Mouse (Mus musculus) lung, embryonic 16.5 days (tissue): ENCODE measurements around the gene Rps6ka5. TPM values are rescaled to one million over a fixed set of nuclear protein-coding genes. Genes with fewer than 3 reads are reported as not detected.

ENCODE experiments used
- ATAC-seq: fragments of 200-750 bp; cut with Nextera tagmentation; 2 replicates; pipeline ENCODE4 v1.8.0; 2017; ENCODE audit warnings: low read depth, mild to moderate bottlenecking, moderate library complexity
- H3K27ac ChIP-seq: fragments of 300-500 bp; sonication (generic); 2 replicates; pipeline ENCODE4 v1.5.1; 2014; ENCODE audit warnings: mild to moderate bottlenecking, control low read depth, low read length
- H3K27me3 ChIP-seq: fragments of 300-500 bp; sonication (generic); 2 replicates; pipeline ENCODE4 v1.6.1; 2014; ENCODE audit warnings: low read depth, low read length, mixed read lengths; ENCODE audit not compliant: control insufficient read depth, insufficient read depth
- H3K36me3 ChIP-seq: fragments of 300-500 bp; sonication (generic); 2 replicates; pipeline ENCODE4 v1.6.1; 2014; ENCODE audit warnings: low read length; ENCODE audit not compliant: control insufficient read depth, insufficient read depth
- H3K4me1 ChIP-seq: fragments of 300-500 bp; sonication (generic); replicated peaks from 2 replicates; pipeline ENCODE4 v1.6.1; 2014; ENCODE audit warnings: low read length, mixed read lengths; ENCODE audit not compliant: control insufficient read depth, insufficient read depth
- H3K4me2 ChIP-seq: fragments of 300-500 bp; sonication (generic); 2 replicates; pipeline ENCODE4 v1.6.1; 2014; ENCODE audit warnings: low read depth, low read length, control low read depth
- H3K4me3 ChIP-seq: fragments of 300-500 bp; sonication (generic); 2 replicates; pipeline ENCODE4 v1.5.1; 2014; ENCODE audit warnings: mild to moderate bottlenecking, low read length, control low read depth
- H3K9ac ChIP-seq: fragments of 300-500 bp; sonication (generic); 2 replicates; pipeline ENCODE4 v1.6.1; 2014; ENCODE audit warnings: low read length, control low read depth
- H3K9me3 ChIP-seq: fragments of 300-500 bp; sonication (generic); 2 replicates; pipeline ENCODE4 v1.6.1; 2016; ENCODE audit warnings: low read length; ENCODE audit not compliant: control insufficient read depth
- WGBS: fragments of 180-500 bp; shearing (Covaris S2); extraction: QIAGEN DNeasy Blood & Tissue Kit; methylation state at CpG from one replicate; pipeline ENCODE4 v1.1.7; 2014; 5-methylcytosine and 5-hydroxymethylcytosine counted together
- polyA plus RNA-seq: library from polyadenylated mRNA; unstranded; fragments of >200 nt; fragmentation: Nextera tagmentation; extraction: Ambion mirVana; gene quantifications from 2 replicates; pipeline ENCODE4 v1.2.1, GENCODE M21; 2015

Rps6ka5 gene
- polyA plus RNA-seq, 1 experiment from 2014 or later: 4.3 TPM

GRCm38 (mm10) chr12:100629126-100629920, 97.5 kb downstream of the Rps6ka5 start:
- Histone ChIP-seq H3K27ac (no peak overlapping the region), H3K27me3 (no peaks in the 10 kb centered on the region), H3K4me3 (no peak overlapping the region), H3K9ac (no peak overlapping the region), H3K4me2 (no peak overlapping the region), H3K4me1 (no peaks in the 10 kb centered on the region), H3K9me3 (no peaks in the 10 kb centered on the region), H3K36me3 (no peaks in the 10 kb centered on the region)
- no peak for ATAC-seq
- WGBS: 83% methylated on average over 6 of the region's 6 CpGs

GRCm38 (mm10) chr12:100626991-100627677, 99.6 kb downstream of the Rps6ka5 start:
- H3K9me3 ChIP-seq: no peaks in the 10 kb centered on the region
- no peak overlapping the region for H3K4me3 ChIP-seq
- no peak overlapping the region for H3K27ac ChIP-seq
- no peak for ATAC-seq
- WGBS: 45% methylated on average over 1 of the region's 1 CpGs
- no peaks in the 10 kb centered on the region for H3K36me3 ChIP-seq
- H3K27me3 ChIP-seq: no peaks in the 10 kb centered on the region
- H3K9ac ChIP-seq: no peak overlapping the region
- H3K4me2 ChIP-seq: no peak overlapping the region
- no peaks in the 10 kb centered on the region for H3K4me1 ChIP-seq

GRCm38 (mm10) chr12:100626273-100626990, 100.4 kb downstream of the Rps6ka5 start:
- Histone ChIP-seq H3K4me2 (no peak overlapping the region), H3K27ac (no peak overlapping the region), H3K36me3 (no peaks in the 10 kb centered on the region), H3K27me3 (no peaks in the 10 kb centered on the region), H3K4me1 (no peaks in the 10 kb centered on the region), H3K9me3 (no peaks in the 10 kb centered on the region), H3K4me3 (no peak overlapping the region), H3K9ac (no peak overlapping the region)
- peak; percentile 26; the same call in 1 of the 2 replicates for ATAC-seq
- 81% methylated on average over 4 of the region's 4 CpGs for WGBS

GRCm38 (mm10) chr12:100624854-100625447, 101.8 kb downstream of the Rps6ka5 start:
- H3K4me2 ChIP-seq: no peak overlapping the region
- WGBS: 77% methylated on average over 3 of the region's 3 CpGs
- H3K9ac ChIP-seq: no peak overlapping the region
- no peaks in the 10 kb centered on the region for H3K36me3 ChIP-seq
- no peaks in the 10 kb centered on the region for H3K4me1 ChIP-seq
- H3K27me3 ChIP-seq: no peaks in the 10 kb centered on the region
- no peak overlapping the region for H3K4me3 ChIP-seq
- no peak for ATAC-seq
- no peak overlapping the region for H3K27ac ChIP-seq
- no peaks in the 10 kb centered on the region for H3K9me3 ChIP-seq

- H3K4me3 ChIP-seq: no peak overlapping the region
- H3K9me3 ChIP-seq: no peaks in the 10 kb centered on the region
- H3K27me3 ChIP-seq: no peaks in the 10 kb centered on the region
- 71% methylated on average over 2 of the region's 2 CpGs for whole genome bisulfite sequencing
- H3K4me2 ChIP-seq: no peak overlapping the region
- H3K36me3 ChIP-seq: no peaks in the 10 kb centered on the region
- H3K9ac ChIP-seq: no peak overlapping the region
- no peak for ATAC-seq
- H3K4me1 ChIP-seq: no peaks in the 10 kb centered on the region
- H3K27ac ChIP-seq: no peak overlapping the region
Measured at GRCm38 (mm10) chr12:100615251-100615650, 111.5 kb downstream of the Rps6ka5 start.

- Histone ChIP-seq H3K27ac (no peak overlapping the region), H3K4me1 (no peaks in the 10 kb centered on the region), H3K4me3 (no peak overlapping the region), H3K36me3 (no peaks in the 10 kb centered on the region), H3K4me2 (no peak overlapping the region), H3K9me3 (no peaks in the 10 kb centered on the region), H3K27me3 (no peaks in the 10 kb centered on the region), H3K9ac (no peak overlapping the region)
- ATAC-seq: no peak
- WGBS: 91% methylated on average over 2 of the region's 2 CpGs
Measured at GRCm38 (mm10) chr12:100613878-100614277, 112.9 kb downstream of the Rps6ka5 start.

GRCm38 (mm10) chr12:100613192-100613700, 113.5 kb downstream of the Rps6ka5 start:
- Histone ChIP-seq H3K4me2 (no peak overlapping the region), H3K4me1 (no peaks in the 10 kb centered on the region), H3K27me3 (no peaks in the 10 kb centered on the region), H3K36me3 (no peaks in the 10 kb centered on the region), H3K27ac (no peak overlapping the region), H3K9me3 (no peaks in the 10 kb centered on the region), H3K9ac (no peak overlapping the region), H3K4me3 (no peak overlapping the region)
- 41% methylated on average over 5 of the region's 5 CpGs for WGBS
- ATAC-seq: no peak

- no peak overlapping the region for H3K27ac ChIP-seq
- no peak overlapping the region for H3K9ac ChIP-seq
- no peaks in the 10 kb centered on the region for H3K4me1 ChIP-seq
- WGBS: 87% methylated on average over 5 of the region's 5 CpGs
- no peak overlapping the region for H3K4me3 ChIP-seq
- H3K36me3 ChIP-seq: no peaks in the 10 kb centered on the region
- ATAC-seq: no peak
- H3K4me2 ChIP-seq: no peak overlapping the region
- H3K27me3 ChIP-seq: no peaks in the 10 kb centered on the region
- H3K9me3 ChIP-seq: no peaks in the 10 kb centered on the region
Measured at GRCm38 (mm10) chr12:100609766-100610165, 117.0 kb downstream of the Rps6ka5 start.

GRCm38 (mm10) chr12:100609064-100609463, 117.7 kb downstream of the Rps6ka5 start:
- Histone ChIP-seq H3K9me3 (no peaks in the 10 kb centered on the region), H3K4me2 (no peak overlapping the region), H3K9ac (no peak overlapping the region), H3K36me3 (no peaks in the 10 kb centered on the region), H3K27ac (no peak overlapping the region), H3K27me3 (no peaks in the 10 kb centered on the region), H3K4me1 (no peaks in the 10 kb centered on the region), H3K4me3 (no peak overlapping the region)
- no peak for ATAC-seq
- WGBS: 43% methylated on average over 5 of the region's 5 CpGs
